Mouse (Mus musculus) ZHBTc4 (cell line): ENCODE results near the gene Nova1.

Experiments used
- DNase-seq: peaks from one replicate; pipeline ENCODE4 v3.0.0-alpha.2; 2011; ENCODE audit warnings: low read depth, low spot score

The Nova1 gene

DNA sequence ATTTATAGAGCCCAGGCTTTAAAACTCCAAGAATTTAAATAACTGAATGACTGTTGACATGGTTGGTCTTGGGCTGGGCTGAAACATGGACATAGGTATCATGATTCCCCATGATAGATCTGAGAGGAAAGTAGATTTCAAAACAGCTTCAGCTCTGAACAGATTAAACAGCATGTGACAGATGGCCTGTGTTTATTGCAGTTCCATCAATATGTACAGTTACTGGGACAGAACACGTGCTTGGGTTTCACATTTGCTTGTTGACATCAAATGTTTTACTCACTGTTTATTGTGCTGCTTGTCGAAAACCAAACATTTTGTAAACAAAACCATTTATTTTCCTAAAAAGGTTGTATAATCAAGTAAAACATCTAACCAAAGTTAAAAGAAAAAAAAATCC lies 142.4 kb downstream of the Nova1 start:
- no peak for DNase-seq

DNA sequence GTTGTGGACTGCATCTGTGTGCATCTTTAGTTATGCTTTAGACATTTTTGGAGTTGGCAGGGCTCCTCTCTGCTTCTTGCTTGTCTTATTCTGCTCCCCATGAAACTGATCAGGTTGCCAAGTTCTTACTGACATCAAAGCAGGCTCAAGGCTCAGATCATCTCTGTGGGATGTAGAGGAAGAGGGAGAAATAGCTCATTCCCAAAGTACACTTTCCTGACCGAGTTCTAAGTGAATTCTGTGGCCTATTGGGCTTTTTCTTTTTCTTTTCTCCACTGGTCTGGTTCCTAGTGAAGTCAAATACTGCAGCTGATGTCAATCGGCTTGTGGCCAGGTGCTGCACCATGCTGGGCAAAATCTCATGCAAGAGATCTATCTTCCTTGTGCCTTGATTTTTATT lies 152.0 kb downstream of the Nova1 start:
- DNase-seq, result no peak

DNA sequence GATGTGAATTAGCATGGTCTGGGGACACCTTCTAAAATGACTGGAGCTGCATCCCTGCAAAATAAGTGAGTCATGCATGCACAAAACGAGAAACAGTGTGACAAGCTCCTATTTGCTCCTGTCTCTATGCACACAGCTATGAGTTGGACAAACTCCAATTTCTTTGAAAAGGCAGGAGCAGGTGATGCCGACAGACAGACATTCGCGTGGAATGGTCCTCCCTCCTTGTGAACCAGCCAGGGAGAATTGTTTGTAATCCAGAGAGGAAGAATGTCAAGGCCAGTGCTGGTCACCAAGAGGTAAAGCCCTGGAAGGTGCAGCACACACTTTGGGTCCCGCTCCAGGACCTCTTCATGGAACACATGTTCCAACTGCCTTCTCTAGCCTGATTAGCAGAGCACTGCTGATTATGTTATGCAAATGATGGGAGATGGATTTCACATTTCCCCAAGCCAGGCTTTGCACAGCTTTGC lies 172.6 kb downstream of the Nova1 start:
- DNase-seq, result no peak

DNA sequence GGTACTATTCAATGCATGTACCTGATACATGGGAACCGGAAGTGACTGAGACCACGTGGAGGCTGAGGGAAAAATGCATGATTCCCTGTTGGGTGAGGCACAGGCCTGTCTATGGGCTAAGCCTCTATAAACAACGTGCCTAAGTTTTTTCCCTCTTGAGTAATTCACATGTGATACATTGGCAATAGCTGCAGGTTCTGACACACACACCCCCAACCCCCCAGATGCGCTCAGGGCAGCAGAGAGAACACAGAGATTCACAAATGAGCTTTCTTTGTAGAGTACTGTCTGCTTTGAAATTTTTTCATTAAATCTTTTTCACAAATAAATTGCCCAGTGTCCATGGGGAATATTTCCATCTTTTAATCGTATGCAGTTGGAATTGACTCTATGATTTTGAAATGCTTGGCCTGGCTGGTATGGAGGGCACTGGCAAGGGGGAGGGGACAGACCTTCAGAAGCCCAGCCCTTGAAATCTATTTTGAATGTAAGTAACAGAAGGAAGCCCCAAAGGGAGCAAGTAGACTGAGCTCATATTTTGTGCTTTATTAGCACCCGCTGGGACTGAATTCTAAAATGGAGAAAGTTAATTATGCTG lies 173.3 kb downstream of the Nova1 start:
- no peak for DNase-seq
